Mouse (Mus musculus): ENCODE data around the gene Vmn1r165.
"Not testable (repeated sequence)": the region's sequence is repeated elsewhere in the genome, so short reads cannot be mapped to it uniquely, and the experiment has no call there.

Vmn1r165 gene

GRCm38 (mm10) chr7:23217032-23217431 lies at the start of gene Vmn1r165:
Vmn1r165 (plus strand) TSS chr7:23217332.
- not testable (repeated sequence) for DNase-seq (ENCODE audit: extremely low read depth, low read depth, low spot score)

DNA sequence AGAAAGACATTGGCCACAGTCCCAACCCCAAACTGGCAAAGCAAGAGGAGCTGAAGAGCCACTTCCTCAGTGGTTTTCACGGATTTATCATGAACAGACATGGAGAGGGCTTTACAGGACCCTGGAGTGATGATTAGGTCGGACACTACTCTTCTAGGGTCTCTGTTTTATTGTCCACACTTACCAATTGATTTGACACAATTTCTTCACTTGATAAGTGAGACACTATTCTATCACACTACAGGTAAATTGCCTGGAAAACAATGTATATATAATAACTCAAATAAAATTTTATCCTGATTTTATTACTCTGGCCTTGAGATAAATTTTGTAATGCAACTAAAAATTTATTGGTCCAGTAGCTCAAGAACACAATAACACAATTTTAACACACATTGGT lies 34.5 kb downstream of the Vmn1r165 start, which contains the start of gene Vmn1r166:
Gene Vmn1r166 (minus strand): TSS at position 101 of the 400 bp plus-strand sequence.
- DNase-seq (ENCODE audit: extremely low read depth, low read depth, low spot score), result not testable (repeated sequence)

All from fat pad, adult 2 months (tissue).